Mouse (Mus musculus) hindbrain, embryonic 10.5 days (tissue): Measurements from ENCODE around the gene Lst1. TPM values are rescaled to one million over a fixed set of nuclear protein-coding genes. Genes with fewer than 3 reads are reported as not detected.
A peak's percentile ranks its signal among the peaks of the same experiment; 100 is the strongest.

ENCODE experiments used
- DNase-seq: peaks from one replicate; pipeline ENCODE4 v3.0.0-alpha.2; 2017; ENCODE audit warnings: low spot score
- H3K27ac ChIP-seq: fragments of 300-500 bp; sonication (generic); 2 replicates; pipeline ENCODE4 v1.5.1; 2016; ENCODE audit warnings: mild to moderate bottlenecking, moderate library complexity
- H3K27me3 ChIP-seq: fragments of 300-500 bp; sonication (generic); 2 replicates; pipeline ENCODE4 v1.6.1; 2016; ENCODE audit warnings: mild to moderate bottlenecking; ENCODE audit not compliant: poor library complexity, insufficient read depth, severe bottlenecking
- H3K36me3 ChIP-seq: fragments of 300-500 bp; sonication (generic); 2 replicates; pipeline ENCODE4 v1.6.1; 2016; ENCODE audit warnings: mild to moderate bottlenecking, moderate library complexity
- H3K4me1 ChIP-seq: fragments of 300-500 bp; sonication (generic); replicated peaks from 2 replicates; pipeline ENCODE4 v1.6.1; 2016; ENCODE audit warnings: mild to moderate bottlenecking
- H3K4me3 ChIP-seq: fragments of 300-500 bp; sonication (generic); 2 replicates; pipeline ENCODE4 v1.5.1; 2016; ENCODE audit warnings: mild to moderate bottlenecking, moderate library complexity
- H3K9me3 ChIP-seq: fragments of 300-500 bp; sonication (generic); 2 replicates; pipeline ENCODE4 v1.6.1; 2016; ENCODE audit warnings: mild to moderate bottlenecking, moderate library complexity
- WGBS: fragments of 180-500 bp; shearing (Covaris S2); methylation state at CpG from one replicate; pipeline ENCODE4 v1.1.7; 2016; 5-methylcytosine and 5-hydroxymethylcytosine counted together
- polyA plus RNA-seq: library from polyadenylated mRNA; unstranded; fragments of >200 nt; fragmentation: Nextera tagmentation; extraction: Ambion mirVana; gene quantifications from 2 replicates; pipeline ENCODE4 v1.2.1, GENCODE M21; 2016

Lst1 gene
- polyA plus RNA-seq, 1 experiment from 2014 or later, result 11.9 TPM

- H3K27ac ChIP-seq, result no peak overlapping the region
- no peak overlapping the region for H3K4me3 ChIP-seq
- DNase-seq, result no peak
- H3K9me3 ChIP-seq, result no peaks in the 10 kb centered on the region
- no peaks in the 10 kb centered on the region; the same call in 1 of the 2 replicates for H3K27me3 ChIP-seq
- H3K36me3 ChIP-seq, result no peaks in the 10 kb centered on the region
- no peaks in the 10 kb centered on the region for H3K4me1 ChIP-seq
- 71% methylated on average over 11 of the region's 11 CpGs for WGBS
Observed at GRCm38 (mm10) chr17:35172445-35173234, 15.6 kb downstream of the Lst1 start.

GRCm38 (mm10) chr17:35168541-35169207, 19.6 kb downstream of the Lst1 start:
- Histone ChIP-seq H3K9me3 (no peaks in the 10 kb centered on the region), H3K27ac (0 out of 2 replicates have a peak overlapping the region, but pooled peaks have one; percentile 18), H3K27me3 (no peaks in the 10 kb centered on the region; the same call in 1 of the 2 replicates), H3K36me3 (no peaks in the 10 kb centered on the region), H3K4me1 (peaks cover 9% of the 10 kb centered on the region), H3K4me3 (no peak overlapping the region)
- no peak for DNase-seq
- 32% methylated on average over 4 of the region's 4 CpGs for whole genome bisulfite sequencing

GRCm38 (mm10) chr17:35167794-35168193, 20.4 kb downstream of the Lst1 start:
- Histone ChIP-seq H3K27ac (no peak overlapping the region), H3K36me3 (peaks cover 2% of the 10 kb centered on the region), H3K27me3 (no peaks in the 10 kb centered on the region; the same call in 1 of the 2 replicates), H3K4me1 (peaks cover 17% of the 10 kb centered on the region), H3K4me3 (0 out of 2 replicates have a peak overlapping the region, but pooled peaks have one; percentile 0), H3K9me3 (no peaks in the 10 kb centered on the region)
- no peak for DNase-seq
- 92% methylated on average over 7 of the region's 7 CpGs for WGBS

- Histone ChIP-seq H3K27me3 (no peaks in the 10 kb centered on the region), H3K36me3 (peaks cover 15% of the 10 kb centered on the region), H3K9me3 (no peaks in the 10 kb centered on the region), H3K4me3 (peak overlapping the region; percentile 97), H3K27ac (peak overlapping the region; percentile 100), H3K4me1 (peaks cover 30% of the 10 kb centered on the region)
- 73% methylated on average over 8 of the region's 8 CpGs for WGBS
- DNase-seq, result no peak
Observed at GRCm38 (mm10) chr17:35166352-35167035, 21.7 kb downstream of the Lst1 start.

GRCm38 (mm10) chr17:35165451-35166155, 22.6 kb downstream of the Lst1 start:
- no peak for DNase-seq
- H3K4me1 ChIP-seq, result peaks cover 30% of the 10 kb centered on the region
- WGBS, result 27% methylated on average over 12 of the region's 12 CpGs

GRCm38 (mm10) chr17:35164568-35165450, 23.4 kb downstream of the Lst1 start, which contains the start of gene Prrc2a:
TSS of gene Prrc2a (minus strand) at chr17:35164897.
- Histone ChIP-seq H3K36me3 (peaks cover 32% of the 10 kb centered on the region), H3K4me3 (peak within 1 kb of the TSS; percentile 97), H3K4me1 (peaks cover 30% of the 10 kb centered on the region), H3K27me3 (no peaks in the 10 kb centered on the region), H3K9me3 (no peaks in the 10 kb centered on the region), H3K27ac (peak within 1 kb of the TSS; percentile 100)
- WGBS, result under 1% methylated on average over 74 of the region's 89 CpGs
- DNase-seq, result peak; percentile 99

More at GRCm38 (mm10) chr17:35165451-35166155, 22.6 kb downstream of the Lst1 start:
- peaks cover 24% of the 10 kb centered on the region for H3K36me3 ChIP-seq
- peak overlapping the region; percentile 100 for H3K27ac ChIP-seq
- H3K4me3 ChIP-seq, result peak overlapping the region; percentile 97
- no peaks in the 10 kb centered on the region for H3K27me3 ChIP-seq
- no peaks in the 10 kb centered on the region for H3K9me3 ChIP-seq

- Histone ChIP-seq H3K4me3 (peak overlapping the region; percentile 97), H3K27me3 (no peaks in the 10 kb centered on the region), H3K36me3 (peaks cover 38% of the 10 kb centered on the region), H3K4me1 (peaks cover 30% of the 10 kb centered on the region), H3K27ac (peak overlapping the region; percentile 100), H3K9me3 (no peaks in the 10 kb centered on the region)
- DNase-seq, result no peak
- under 1% methylated on average over 28 of the region's 28 CpGs for WGBS
Observed at GRCm38 (mm10) chr17:35164218-35164567, 24.0 kb downstream of the Lst1 start.

GRCm38 (mm10) chr17:35163326-35164081, 24.7 kb downstream of the Lst1 start:
- peaks cover 45% of the 10 kb centered on the region for H3K36me3 ChIP-seq
- peaks cover 30% of the 10 kb centered on the region for H3K4me1 ChIP-seq
- peak overlapping the region; percentile 97 for H3K4me3 ChIP-seq
- no peaks in the 10 kb centered on the region for H3K9me3 ChIP-seq
- H3K27me3 ChIP-seq, result no peaks in the 10 kb centered on the region
- DNase-seq, result no peak
- WGBS, result 26% methylated on average over 8 of the region's 8 CpGs
- peak overlapping the region; percentile 100 for H3K27ac ChIP-seq

GRCm38 (mm10) chr17:35162730-35163129, 25.5 kb downstream of the Lst1 start:
- no peaks in the 10 kb centered on the region for H3K27me3 ChIP-seq
- DNase-seq, result no peak
- no peaks in the 10 kb centered on the region for H3K9me3 ChIP-seq
- H3K36me3 ChIP-seq, result peaks cover 52% of the 10 kb centered on the region
- H3K27ac ChIP-seq, result peak overlapping the region; percentile 100
- H3K4me3 ChIP-seq, result peak overlapping the region; percentile 97
- H3K4me1 ChIP-seq, result peaks cover 30% of the 10 kb centered on the region
- WGBS, result 71% methylated on average over 12 of the region's 12 CpGs

- peaks cover 30% of the 10 kb centered on the region for H3K4me1 ChIP-seq
- H3K27me3 ChIP-seq, result no peaks in the 10 kb centered on the region
- peak overlapping the region; percentile 97 for H3K4me3 ChIP-seq
- H3K9me3 ChIP-seq, result no peaks in the 10 kb centered on the region
- H3K27ac ChIP-seq, result no peak overlapping the region
- peaks cover 58% of the 10 kb centered on the region for H3K36me3 ChIP-seq
- no peak for DNase-seq
- 82% methylated on average over 14 of the region's 14 CpGs for WGBS
Observed at GRCm38 (mm10) chr17:35162121-35162520, 26.1 kb downstream of the Lst1 start.

- Histone ChIP-seq H3K27me3 (no peaks in the 10 kb centered on the region), H3K4me1 (peaks cover 28% of the 10 kb centered on the region), H3K36me3 (peaks cover 65% of the 10 kb centered on the region), H3K4me3 (peak overlapping the region; percentile 97), H3K9me3 (no peaks in the 10 kb centered on the region), H3K27ac (no peak overlapping the region)
- no peak for DNase-seq
- WGBS, result 90% methylated on average over 11 of the region's 11 CpGs
Observed at GRCm38 (mm10) chr17:35161421-35161820, 26.8 kb downstream of the Lst1 start.
